Mouse (Mus musculus) CH12.LX (cell line): Measurements from ENCODE around the gene Fbxl14. TPM values are rescaled to one million over a fixed set of nuclear protein-coding genes. Genes with fewer than 3 reads are reported as not detected.

ENCODE experiments used
- DNase-seq: peaks from one replicate; pipeline ENCODE4 v3.0.0-alpha.2; 2013; ENCODE audit errors: extremely low read depth
- H3K27ac ChIP-seq: 2 replicates; pipeline ENCODE4 v1.5.1; 2012; ENCODE audit warnings: low read depth, mild to moderate bottlenecking, control low read depth, moderate library complexity; ENCODE audit not compliant: insufficient read depth
- H3K27me3 ChIP-seq: replicated peaks from 2 replicates; pipeline ENCODE3; 2012; ENCODE audit warnings: inconsistent platforms
- H3K36me3 ChIP-seq, 2 experiments: replicated peaks in 1 of 2; 2 replicates each; pipeline versions ENCODE3 to v1.6.1; 2012; ENCODE audit warnings: inconsistent platforms in 1 of 2, low read length in 1 of 2, mild to moderate bottlenecking in 1 of 2, mixed read lengths in 1 of 2, moderate library complexity in 1 of 2; ENCODE audit not compliant: control insufficient read depth in 1 of 2, insufficient read depth in 1 of 2
- H3K4me1 ChIP-seq, 2 experiments: 2 replicates each; pipeline ENCODE4 v1.6.1; 2012; ENCODE audit warnings: inconsistent platforms in 1 of 2, moderate library complexity in 1 of 2; ENCODE audit not compliant: insufficient read depth in 2 of 2, control insufficient read depth in 1 of 2
- H3K4me2 ChIP-seq: 2 replicates; pipeline ENCODE4 v1.6.1; 2012; ENCODE audit warnings: low read depth, mild to moderate bottlenecking, control low read depth; ENCODE audit not compliant: poor library complexity, insufficient read depth, severe bottlenecking
- H3K4me3 ChIP-seq, 3 experiments: fragments of 150-350 bp in 1 of 3; sonication (generic) in 1 of 3; replicated peaks in 1 of 3; 2 replicates each; pipeline versions ENCODE3 to v1.5.1; 2011 to 2012; ENCODE audit warnings: low read depth in 2 of 3, low read length in 2 of 3, mild to moderate bottlenecking in 2 of 3, moderate library complexity in 2 of 3, control low read depth in 1 of 3, improper control_type of control experiment in 1 of 3, inconsistent platforms in 1 of 3, mixed read lengths in 1 of 3; ENCODE audit not compliant: poor library complexity in 1 of 3
- H3K79me2 ChIP-seq: replicated peaks from 2 replicates; pipeline ENCODE4 v1.6.1; 2012; ENCODE audit warnings: mild to moderate bottlenecking, moderate library complexity; ENCODE audit not compliant: control insufficient read depth, poor library complexity, insufficient read depth, severe bottlenecking; ENCODE audit errors: extremely low read depth
- H3K9ac ChIP-seq: 2 replicates; pipeline ENCODE4 v1.6.1; 2012; ENCODE audit warnings: low read depth, mild to moderate bottlenecking, control low read depth, moderate library complexity; ENCODE audit not compliant: insufficient read depth
- H3K9me3 ChIP-seq: replicated peaks from 2 replicates; pipeline ENCODE3; 2012; ENCODE audit warnings: low read length, inconsistent platforms, mixed read lengths
- CHD1 ChIP-seq: IDR thresholded peaks from 2 replicates; pipeline ENCODE4 v1.6.1; 2012; ENCODE audit warnings: low read depth, low read length, improper control_type of control experiment, inconsistent platforms
- CHD2 ChIP-seq: IDR thresholded peaks from 2 replicates; pipeline ENCODE4 v1.6.1; 2011; ENCODE audit warnings: low read length, improper control_type of control experiment
- E2F4 ChIP-seq: IDR thresholded peaks from 2 replicates; pipeline ENCODE4 v1.6.1; 2011; ENCODE audit warnings: low read depth, low read length, improper control_type of control experiment; ENCODE audit not compliant: insufficient replicate concordance
- ELF1 ChIP-seq: IDR thresholded peaks from 2 replicates; pipeline ENCODE4 v1.6.1; 2014; ENCODE audit warnings: low read depth, mild to moderate bottlenecking, inconsistent platforms, low read length, improper control_type of control experiment
- ETS1 ChIP-seq: conservative IDR thresholded peaks from 2 replicates; pipeline ENCODE4 v1.6.1; 2012; ENCODE audit warnings: low read depth, mild to moderate bottlenecking, inconsistent platforms, low read length, improper control_type of control experiment, moderate library complexity
- GABPA ChIP-seq: IDR thresholded peaks from 2 replicates; pipeline ENCODE4 v1.6.1; 2012; ENCODE audit warnings: low read depth, low read length, improper control_type of control experiment, inconsistent platforms; ENCODE audit not compliant: insufficient replicate concordance
- JUN ChIP-seq: IDR thresholded peaks from 2 replicates; pipeline ENCODE4 v1.6.1; 2011; ENCODE audit warnings: low read depth, mild to moderate bottlenecking, low read length, improper control_type of control experiment, moderate library complexity; ENCODE audit not compliant: insufficient read depth
- JUND ChIP-seq: conservative IDR thresholded peaks from 2 replicates; pipeline ENCODE4 v1.6.1; 2011; ENCODE audit warnings: low read depth, low read length, improper control_type of control experiment
- MAFK ChIP-seq: IDR thresholded peaks from 2 replicates; pipeline ENCODE4 v1.6.1; 2011; ENCODE audit warnings: low read length, improper control_type of control experiment; ENCODE audit not compliant: insufficient replicate concordance
- MAX ChIP-seq: IDR thresholded peaks from 2 replicates; pipeline ENCODE4 v1.6.1; 2011; ENCODE audit warnings: low read length, improper control_type of control experiment
- MEF2A ChIP-seq: IDR thresholded peaks from 2 replicates; pipeline ENCODE4 v1.6.1; 2014; ENCODE audit warnings: low read depth, mild to moderate bottlenecking, inconsistent platforms, low read length, improper control_type of control experiment, borderline replicate concordance
- MXI1 ChIP-seq: IDR thresholded peaks from 2 replicates; pipeline ENCODE4 v1.6.1; 2011; ENCODE audit warnings: mild to moderate bottlenecking, low read depth, low read length, improper control_type of control experiment
- NELFE ChIP-seq: IDR thresholded peaks from 2 replicates; pipeline ENCODE4 v1.6.1; 2011; ENCODE audit warnings: low read depth, low read length, improper control_type of control experiment
- PAX5 ChIP-seq: IDR thresholded peaks from 2 replicates; pipeline ENCODE4 v1.6.1; 2012; ENCODE audit warnings: low read length, inconsistent platforms, mixed read lengths
- POLR2A ChIP-seq: IDR thresholded peaks from 2 replicates; pipeline ENCODE4 v1.6.1; 2011; ENCODE audit warnings: low read depth, mild to moderate bottlenecking, improper control_type of control experiment, low read length
- SIN3A ChIP-seq: IDR thresholded peaks from 2 replicates; pipeline ENCODE4 v1.6.1; 2012; ENCODE audit warnings: low read length, improper control_type of control experiment, inconsistent platforms
- SMC3 ChIP-seq: IDR thresholded peaks from 2 replicates; pipeline ENCODE4 v1.6.1; 2011; ENCODE audit warnings: low read depth, low read length, improper control_type of control experiment
- TBP ChIP-seq: conservative IDR thresholded peaks from 2 replicates; pipeline ENCODE4 v1.6.1; 2011; ENCODE audit warnings: low read depth, low read length, improper control_type of control experiment
- UBTF ChIP-seq: IDR thresholded peaks from 2 replicates; pipeline ENCODE4 v1.6.1; 2012; ENCODE audit warnings: low read depth, mild to moderate bottlenecking, inconsistent platforms, low read length, improper control_type of control experiment, moderate library complexity
- USF1 ChIP-seq: IDR thresholded peaks from 2 replicates; pipeline ENCODE4 v1.6.1; 2014; ENCODE audit warnings: low read depth, mild to moderate bottlenecking, inconsistent platforms, low read length, improper control_type of control experiment
- USF2 ChIP-seq: conservative IDR thresholded peaks from 2 replicates; pipeline ENCODE4 v1.6.1; 2011; ENCODE audit warnings: low read depth, low read length, improper control_type of control experiment
- ZC3H11A ChIP-seq: IDR thresholded peaks from 2 replicates; pipeline ENCODE4 v1.6.1; 2012; ENCODE audit warnings: low read depth, mild to moderate bottlenecking, inconsistent platforms, low read length, improper control_type of control experiment
- ZKSCAN1 ChIP-seq: IDR thresholded peaks from 2 replicates; pipeline ENCODE4 v1.6.1; 2012; ENCODE audit warnings: low read depth, inconsistent platforms, low read length, improper control_type of control experiment, borderline replicate concordance
- ZNF384 ChIP-seq: IDR thresholded peaks from 2 replicates; pipeline ENCODE4 v1.6.1; 2012; ENCODE audit warnings: low read depth, low read length, improper control_type of control experiment, inconsistent platforms
- dilution Hi-C: fragments of 300-500 bp; cut with MboI; formaldehyde crosslinking; loops from 2 replicates; pipeline ENCODE4 v1.14.3; 2020; ENCODE audit warnings: low sequenced_read_pairs; ENCODE audit not compliant: extremely low pct_unique_long_range_greater_than_20kb, extremely low pct_ligation_motif_present
- in situ Hi-C: fragments of 300-500 bp; cut with MboI; formaldehyde crosslinking; loops from 3 replicates; pipeline ENCODE4 v1.14.3; 2019; ENCODE audit warnings: low sequenced_read_pairs, low pct_ligation_motif_present, low pct_unique_long_range_greater_than_20kb, mixed read lengths
- polyA plus RNA-seq: library from polyadenylated mRNA; unstranded; fragments of >175 nt; gene quantifications from 2 replicates; pipeline ENCODE4 v1.2.1, GENCODE M21; 2012; ENCODE audit warnings: low read depth; ENCODE audit not compliant: insufficient read length
- total RNA-seq, 2 experiments: library from RNA; depleted of rRNA; stranded (reverse); fragments of 300-350 nt in 1 of 2; fragments of >200 nt in 1 of 2; gene quantifications; 2 replicates each; pipeline ENCODE4 v1.2.3; 2012 to 2014

Fbxl14 gene
- total and polyA plus RNA-seq, 3 experiments = 29.9 to 32.0 (median 30.3) TPM

GRCm38 (mm10) chr6:119513452-119513851, 34.0 kb downstream of the Fbxl14 start:
- DNase-seq = no peak
- H3K4me1 ChIP-seq = peaks cover 0 to 8% of the 10 kb centered on the region in 2 experiments; a peak in 1 of 4 replicates
- H3K27ac ChIP-seq = no peak overlapping the region
- no peak overlapping the region for H3K4me3 ChIP-seq
- H3K9ac ChIP-seq = no peak overlapping the region
- H3K36me3 ChIP-seq = no peaks in the 10 kb centered on the region
- no peaks in the 10 kb centered on the region for H3K9me3 ChIP-seq
- no peak overlapping the region for H3K4me2 ChIP-seq
- TF ChIP-seq MAFK (no peak), ELF1 (no peak), ETS1 (no peak), ZKSCAN1 (no peak), UBTF (no peak), CHD2 (no peak), MEF2A (no peak), JUN (no peak)
- in situ Hi-C loops (no loop called here), dilution Hi-C loops (no loop called here)
- no peaks in the 10 kb centered on the region for H3K27me3 ChIP-seq
- H3K79me2 ChIP-seq = no peaks in the 10 kb centered on the region

GRCm38 (mm10) chr6:119514085-119514484, 34.6 kb downstream of the Fbxl14 start:
- Histone ChIP-seq H3K4me3 (no peak overlapping the region), H3K79me2 (no peaks in the 10 kb centered on the region), H3K27ac (no peak overlapping the region), H3K4me2 (no peak overlapping the region), H3K9ac (no peak overlapping the region), H3K27me3 (no peaks in the 10 kb centered on the region), H3K4me1 (peaks cover 0 to 2% of the 10 kb centered on the region in 2 experiments; a peak in 1 of 4 replicates), H3K9me3 (no peaks in the 10 kb centered on the region), H3K36me3 (no peaks in the 10 kb centered on the region)
- DNase-seq = no peak
- dilution Hi-C loops (no loop called here), in situ Hi-C loops (no loop called here)
- TF ChIP-seq GABPA = no peak
- no peak for TF ChIP-seq ELF1
- TF ChIP-seq MAX = no peak
- no peak for TF ChIP-seq E2F4
- TF ChIP-seq MEF2A = no peak
- TF ChIP-seq CHD1 = no peak

DNA sequence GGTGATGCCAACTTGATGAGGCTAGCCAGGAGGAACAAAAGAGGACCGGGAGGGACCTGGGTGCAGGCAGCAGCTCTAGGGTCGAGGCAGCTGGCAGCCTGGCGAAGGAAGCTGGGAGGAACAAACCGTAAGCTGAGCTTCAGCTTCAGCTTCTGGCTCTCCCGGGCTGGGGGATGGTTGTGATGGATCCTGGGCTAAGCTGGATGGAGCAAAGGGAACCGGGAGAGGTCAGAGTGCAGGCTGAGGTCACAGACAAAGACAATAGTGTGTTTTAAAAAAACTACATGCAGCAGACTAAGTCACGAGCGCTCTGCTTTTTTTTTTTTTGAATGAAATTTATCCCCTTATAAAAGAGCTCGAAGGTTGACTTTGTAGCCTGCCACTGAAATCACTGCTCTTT, 41.3 kb downstream of the Fbxl14 start:
- no peak for DNase-seq
- no peaks in the 10 kb centered on the region for H3K9me3 ChIP-seq
- dilution Hi-C loops = no loop called here
- TF ChIP-seq CHD1 (no peak), ELF1 (no peak), SMC3 (no peak), CHD2 (no peak), TBP (no peak), MXI1 (no peak), JUND (no peak), ZC3H11A (no peak), SIN3A (no peak), MEF2A (no peak), ZNF384 (no peak), ETS1 (no peak), PAX5 (no peak), POLR2A (no peak), NELFE (no peak), USF2 (no peak), USF1 (no peak)
- TF ChIP-seq, all 38 proteins: peak for 0
- Histone ChIP-seq H3K27me3 (no peaks in the 10 kb centered on the region), H3K9ac (no peak overlapping the region), H3K4me2 (no peak overlapping the region), H3K4me3 (no peak overlapping the region), H3K4me1 (peaks cover 9 to 21% of the 10 kb centered on the region in 2 experiments), H3K27ac (no peak overlapping the region), H3K79me2 (no peaks in the 10 kb centered on the region), H3K36me3 (no peaks in the 10 kb centered on the region)
- in situ Hi-C loops = no loop called here
